In genomic region chr12:73324742-73325141, GRCm38 (mm10) we compare ENCODE assay signal across 9 mouse cellular contexts. TPM values are rescaled to one million over a fixed set of nuclear protein-coding genes. Genes with fewer than 3 reads are reported as not detected.
DNase-seq lines count a peak whose midpoint lies in the region; ATAC-seq lines count a peak whose summit lies in the region.
"Had no signal": no experiment of that assay in that cellular context is flagged by ENCODE, and none has a peak within 500 bp of the region (broad histone marks: within the 10 kb centered on the region; RNA-seq: fewer than 3 reads in every experiment).

No protein-coding gene starts in this region.

- H3K4me3 ChIP-seq in limb, embryonic 15.5 days = no peak overlapping the region
- H3K4me3 ChIP-seq in limb, embryonic 10.5 days = no peak overlapping the region
- H3K4me3 ChIP-seq: embryonic facial prominence, embryonic 13.5 days; lung, embryonic 15.5 days had no signal

- H3K9me3 ChIP-seq in limb, embryonic 15.5 days = no peaks in the 10 kb centered on the region
- H3K9me3 ChIP-seq in limb, embryonic 10.5 days (replicated peaks) = no peaks in the 10 kb centered on the region
- H3K9me3 ChIP-seq: embryonic facial prominence, embryonic 13.5 days; lung, embryonic 15.5 days had no signal

- no peak for ATAC-seq in limb, embryonic 15.5 days (ENCODE audit: insufficient number of reproducible peaks, low FRiP score, low TSS enrichment, low read depth)

- no peak for DNase-seq in limb, embryonic 10.5 days (ENCODE audit: low spot score)
- DNase-seq in adrenal gland, postnatal 25 days = peak; percentile 29
- peak; percentile 47 for DNase-seq in gastrocnemius, postnatal 25 days
- peak; percentile 68 for DNase-seq in lung, postnatal 36 days
- DNase-seq in cerebellum, postnatal 25 days = no peak
- no peak for DNase-seq in left cerebral cortex, postnatal 4 days

- no peaks in the 10 kb centered on the region for H3K27me3 ChIP-seq in limb, embryonic 15.5 days
- H3K27me3 ChIP-seq in limb, embryonic 10.5 days (ENCODE audit: low read depth, poor library complexity, severe bottlenecking) = no peaks in the 10 kb centered on the region
- H3K27me3 ChIP-seq: embryonic facial prominence, embryonic 13.5 days; lung, embryonic 15.5 days had no signal

- intact Hi-C loops in left cerebral cortex, postnatal 4 days (cut with DNase I) = no loop called here

- 80% methylated on average over 1 of the region's 1 CpGs for WGBS in limb, embryonic 15.5 days
- WGBS in limb, embryonic 10.5 days = 89% methylated on average over 1 of the region's 1 CpGs

- H3K9ac ChIP-seq in limb, embryonic 15.5 days = no peak overlapping the region
- H3K9ac ChIP-seq: embryonic facial prominence, embryonic 13.5 days; lung, embryonic 15.5 days had no signal

- H3K4me1 ChIP-seq in limb, embryonic 15.5 days = peaks cover 8% of the 10 kb centered on the region
- H3K4me1 ChIP-seq in limb, embryonic 10.5 days = peaks cover 23% of the 10 kb centered on the region
- H3K4me1 ChIP-seq: lung, embryonic 15.5 days had no signal

- no peaks in the 10 kb centered on the region for H3K36me3 ChIP-seq in limb, embryonic 15.5 days
- H3K36me3 ChIP-seq in limb, embryonic 10.5 days = 0 out of 2 replicates have a peak, but pooled peaks cover 4% of the 10 kb centered on the region
- H3K36me3 ChIP-seq: embryonic facial prominence, embryonic 13.5 days; lung, embryonic 15.5 days had no signal

- H3K4me2 ChIP-seq in limb, embryonic 15.5 days = no peak overlapping the region
- H3K4me2 ChIP-seq: embryonic facial prominence, embryonic 13.5 days; lung, embryonic 15.5 days had no signal

- peak overlapping the region; percentile 55 for H3K27ac ChIP-seq in limb, embryonic 15.5 days
- H3K27ac ChIP-seq in limb, embryonic 10.5 days = no peak overlapping the region
- H3K27ac ChIP-seq: lung, embryonic 15.5 days had no signal

RNA-seq across cellular contexts. Expression of gene Slc38a6, which starts 38.2 kb away (rescaled TPM):
- polyA plus RNA-seq in limb, embryonic 15.5 days (2015; fragmentation: Nextera tagmentation; extraction: Ambion mirVana) = 9.2 and 11.9 TPM in 2 replicates
- polyA plus RNA-seq in limb, embryonic 10.5 days (2016; fragmentation: Nextera tagmentation; extraction: Ambion mirVana) = 8.6 and 10.8 TPM in 2 replicates
- total RNA-seq in adrenal gland, postnatal 25 days (2021) = 8.9 and 12.9 TPM in 2 replicates
- total RNA-seq in gastrocnemius, postnatal 25 days (2021) = 1 to 10 TPM; 3.0 to 3.1 TPM
- total RNA-seq in left cerebral cortex, postnatal 4 days (2021) = 10 to 100 TPM; 16.1 to 18.4 TPM

RNA-seq across cellular contexts. Expression of gene Trmt5, which starts 38.2 kb away (rescaled TPM):
- 15.7 and 15.8 TPM in 2 replicates for polyA plus RNA-seq in limb, embryonic 15.5 days (2015; fragmentation: Nextera tagmentation; extraction: Ambion mirVana)
- 23.3 and 24.5 TPM in 2 replicates for polyA plus RNA-seq in limb, embryonic 10.5 days (2016; fragmentation: Nextera tagmentation; extraction: Ambion mirVana)
- 13.8 and 14.5 TPM in 2 replicates for total RNA-seq in adrenal gland, postnatal 25 days (2021)
- 1 to 10 TPM; 6.2 to 6.3 TPM for total RNA-seq in gastrocnemius, postnatal 25 days (2021)
- 10 to 100 TPM; 13.6 to 16.4 TPM for total RNA-seq in left cerebral cortex, postnatal 4 days (2021)

Comparison
In these comparisons a context has a peak if more than half of its experiments do, and no peak if none do; other contexts are left out.
1. DNase-seq: peak in adrenal gland, postnatal 25 days (single experiment), gastrocnemius, postnatal 25 days (single experiment) and lung, postnatal 36 days (single experiment); none in limb, embryonic 10.5 days (single experiment), cerebellum, postnatal 25 days (0 of 2) and left cerebral cortex, postnatal 4 days (single experiment).